Mouse (Mus musculus): ENCODE measurements around the gene Hbp1.
A peak's percentile ranks its signal among the peaks of the same experiment; 100 is the strongest.

The Hbp1 gene

GRCm38 (mm10) chr12:31949193-31949741, 1.1 kb downstream of the Hbp1 start:
- DNase-seq, result peak; percentile 87 to 89

- no peak for DNase-seq
Measured at GRCm38 (mm10) chr12:31948101-31949000, 2.0 kb downstream of the Hbp1 start.

- peak; percentile 24 to 26 for DNase-seq
Measured at GRCm38 (mm10) chr12:31947476-31947875, 2.9 kb downstream of the Hbp1 start.

- DNase-seq, result no peak
Measured at GRCm38 (mm10) chr12:31944405-31944804, 5.9 kb downstream of the Hbp1 start.

GRCm38 (mm10) chr12:31943020-31943654, 7.2 kb downstream of the Hbp1 start:
- DNase-seq, result no peak

GRCm38 (mm10) chr12:31939026-31939425, 11.3 kb downstream of the Hbp1 start:
- DNase-seq, result no peak

- DNase-seq, result no peak
Measured at GRCm38 (mm10) chr12:31938391-31938997, 11.8 kb downstream of the Hbp1 start.

GRCm38 (mm10) chr12:31937613-31938012, 12.7 kb downstream of the Hbp1 start:
- no peak for DNase-seq

GRCm38 (mm10) chr12:31936657-31937300, 13.6 kb downstream of the Hbp1 start:
- DNase-seq, result no peak

- DNase-seq, result no peak
Measured at GRCm38 (mm10) chr12:31931818-31932217, 18.5 kb downstream of the Hbp1 start.

- DNase-seq, result no peak
Measured at GRCm38 (mm10) chr12:31928498-31928897, 21.8 kb downstream of the Hbp1 start.

- DNase-seq, result peak; percentile 96
Measured at GRCm38 (mm10) chr12:31926661-31927061, 23.7 kb downstream of the Hbp1 start.

GRCm38 (mm10) chr12:31925343-31925742, 25.0 kb downstream of the Hbp1 start:
- DNase-seq, result no peak

GRCm38 (mm10) chr12:31924135-31924534, 26.2 kb downstream of the Hbp1 start:
- DNase-seq, result no peak

- no peak for DNase-seq
Measured at GRCm38 (mm10) chr12:31920464-31921405, 29.6 kb downstream of the Hbp1 start.

- DNase-seq, result peak; percentile 85 to 89
Measured at GRCm38 (mm10) chr12:31917245-31917644, 33.1 kb downstream of the Hbp1 start.

- no peak for DNase-seq
Measured at GRCm38 (mm10) chr12:31916691-31917090, 33.6 kb downstream of the Hbp1 start.

GRCm38 (mm10) chr12:31913614-31914013, 36.7 kb downstream of the Hbp1 start:
- peak; percentile 85 to 95 for DNase-seq

- peak in 1 of 2 experiments; percentile 38 for DNase-seq
Measured at GRCm38 (mm10) chr12:31912966-31913551, 37.3 kb downstream of the Hbp1 start.

- peak in 1 of 2 experiments; percentile 51 for DNase-seq
Measured at GRCm38 (mm10) chr12:31907436-31907835, 42.9 kb downstream of the Hbp1 start.

Data from cerebellum, adult 18-20 months (tissue).